Mouse (Mus musculus) MEL (cell line): ENCODE measurements around the gene Stag2. TPM values are rescaled to one million over a fixed set of nuclear protein-coding genes. Genes with fewer than 3 reads are reported as not detected.

ENCODE experiments used
- DNase-seq: peaks from one replicate; pipeline ENCODE4 v3.0.0; 2011; ENCODE audit warnings: low read depth, low spot score
- H3K27ac ChIP-seq: 2 replicates; pipeline ENCODE4 v1.5.1; 2012; ENCODE audit warnings: low read depth, mild to moderate bottlenecking, control low read depth, low read length, moderate library complexity; ENCODE audit not compliant: control insufficient read depth
- H3K27me3 ChIP-seq, 2 experiments: fragments of 150-350 bp in 1 of 2; sonication (generic) in 1 of 2; 2 replicates each; pipeline ENCODE4 v1.6.1; 2012; ENCODE audit warnings: low read length in 2 of 2, mild to moderate bottlenecking in 2 of 2, improper control_type of control experiment in 1 of 2, moderate library complexity in 1 of 2; ENCODE audit not compliant: insufficient read depth in 2 of 2, control insufficient read depth in 1 of 2
- H3K36me3 ChIP-seq, 2 experiments: 2 replicates each; pipeline ENCODE4 v1.6.1; 2012 to 2014; ENCODE audit warnings: low read length in 2 of 2, improper control_type of control experiment in 1 of 2, inconsistent platforms in 1 of 2, mild to moderate bottlenecking in 1 of 2; ENCODE audit not compliant: insufficient read depth in 2 of 2, control insufficient read depth in 1 of 2
- H3K4me1 ChIP-seq, 2 experiments: fragments of 150-350 bp in 1 of 2; sonication (generic) in 1 of 2; 2 replicates each; pipeline ENCODE4 v1.6.1; 2012; ENCODE audit warnings: low read length in 2 of 2, improper control_type of control experiment in 1 of 2, mild to moderate bottlenecking in 1 of 2; ENCODE audit not compliant: insufficient read depth in 2 of 2, control insufficient read depth in 1 of 2
- H3K4me3 ChIP-seq, 2 experiments: fragments of 150-350 bp in 1 of 2; sonication (generic) in 1 of 2; 2 replicates each; pipeline ENCODE4 v1.5.1; 2012; ENCODE audit warnings: low read depth in 2 of 2, low read length in 2 of 2, mild to moderate bottlenecking in 2 of 2, moderate library complexity in 2 of 2, control low read depth in 1 of 2, improper control_type of control experiment in 1 of 2; ENCODE audit not compliant: control insufficient read depth in 1 of 2, insufficient read depth in 1 of 2
- H3K79me2 ChIP-seq: 2 replicates; pipeline ENCODE4 v1.6.1; 2012; ENCODE audit warnings: mild to moderate bottlenecking, low read length, moderate library complexity; ENCODE audit not compliant: control insufficient read depth, poor library complexity, insufficient read depth
- H3K9ac ChIP-seq: 2 replicates; pipeline ENCODE4 v1.6.1; 2012; ENCODE audit warnings: low read depth, mild to moderate bottlenecking, control low read depth, low read length, moderate library complexity; ENCODE audit not compliant: control insufficient read depth, poor library complexity, severe bottlenecking
- H3K9me3 ChIP-seq: fragments of 150-350 bp; sonication (generic); replicated peaks from 2 replicates; pipeline ENCODE4 v1.6.1; 2012; ENCODE audit warnings: mild to moderate bottlenecking, low read length, improper control_type of control experiment, moderate library complexity; ENCODE audit not compliant: insufficient read depth
- CHD1 ChIP-seq: IDR thresholded peaks from 2 replicates; pipeline ENCODE4 v1.6.1; 2012; ENCODE audit warnings: low read depth, mild to moderate bottlenecking, inconsistent platforms, low read length, improper control_type of control experiment
- CTCF ChIP-seq, 3 experiments: IDR thresholded peaks in 2 of 3; conservative IDR thresholded peaks in 1 of 3; 2 replicates each; pipeline ENCODE4 v1.5.1; 2011 to 2012; ENCODE audit warnings: low read length in 3 of 3, low read depth in 2 of 3, mild to moderate bottlenecking in 2 of 3, improper control_type of control experiment in 1 of 3, inconsistent platforms in 1 of 3, mixed read lengths in 1 of 3, moderate library complexity in 1 of 3; ENCODE audit not compliant: control insufficient read depth in 1 of 3, insufficient read depth in 1 of 3, poor library complexity in 1 of 3, severe bottlenecking in 1 of 3
- E2F4 ChIP-seq: IDR thresholded peaks from 2 replicates; pipeline ENCODE4 v1.6.1; 2011; ENCODE audit warnings: low read depth, low read length, improper control_type of control experiment, borderline replicate concordance
- ELF1 ChIP-seq: IDR thresholded peaks from 2 replicates; pipeline ENCODE4 v1.6.1; 2014; ENCODE audit warnings: low read depth, mild to moderate bottlenecking, inconsistent platforms, low read length, improper control_type of control experiment, moderate library complexity
- ETS1 ChIP-seq: IDR thresholded peaks from 2 replicates; pipeline ENCODE4 v1.6.1; 2012; ENCODE audit warnings: low read depth, mild to moderate bottlenecking, inconsistent platforms, low read length, improper control_type of control experiment, moderate library complexity
- GABPA ChIP-seq: IDR thresholded peaks from 2 replicates; pipeline ENCODE4 v1.6.1; 2012; ENCODE audit warnings: low read depth, mild to moderate bottlenecking, inconsistent platforms, low read length, improper control_type of control experiment, moderate library complexity
- GATA1 ChIP-seq: IDR thresholded peaks from 2 replicates; pipeline ENCODE4 v1.6.1; 2011; ENCODE audit warnings: low read depth, low read length, improper control_type of control experiment
- HCFC1 ChIP-seq: IDR thresholded peaks from 2 replicates; pipeline ENCODE4 v1.6.1; 2012; ENCODE audit warnings: low read depth, mild to moderate bottlenecking, inconsistent platforms, low read length, improper control_type of control experiment, moderate library complexity
- KAT2A ChIP-seq: conservative IDR thresholded peaks from 2 replicates; pipeline ENCODE4 v1.6.1; 2012; ENCODE audit warnings: low read depth, low read length, improper control_type of control experiment, inconsistent platforms
- MAFK ChIP-seq: IDR thresholded peaks from 2 replicates; pipeline ENCODE4 v1.6.1; 2011; ENCODE audit warnings: low read depth, mild to moderate bottlenecking, low read length, improper control_type of control experiment, borderline replicate concordance
- MAX ChIP-seq: IDR thresholded peaks from 2 replicates; pipeline ENCODE4 v1.6.1; 2011; ENCODE audit warnings: low read length, improper control_type of control experiment
- MAZ ChIP-seq: IDR thresholded peaks from 2 replicates; pipeline ENCODE4 v1.6.1; 2012; ENCODE audit warnings: low read depth, mild to moderate bottlenecking, inconsistent platforms, low read length, improper control_type of control experiment
- MEF2A ChIP-seq: IDR thresholded peaks from 2 replicates; pipeline ENCODE4 v1.6.1; 2014; ENCODE audit warnings: low read depth, mild to moderate bottlenecking, inconsistent platforms, low read length, improper control_type of control experiment; ENCODE audit not compliant: poor library complexity, insufficient replicate concordance, severe bottlenecking; ENCODE audit errors: extremely low read depth
- MYC ChIP-seq: IDR thresholded peaks from 2 replicates; pipeline ENCODE4 v1.6.1; 2011; ENCODE audit warnings: low read depth, mild to moderate bottlenecking, low read length, improper control_type of control experiment, moderate library complexity
- NELFE ChIP-seq: IDR thresholded peaks from 2 replicates; pipeline ENCODE4 v1.6.1; 2011; ENCODE audit warnings: low read depth, low read length, improper control_type of control experiment
- POLR2A ChIP-seq, 2 experiments: IDR thresholded peaks; 2 replicates each; pipeline ENCODE4 v1.6.1; 2011 to 2012; ENCODE audit warnings: low read length in 2 of 2, mild to moderate bottlenecking in 2 of 2, control low read depth in 1 of 2, improper control_type of control experiment in 1 of 2, low read depth in 1 of 2, moderate library complexity in 1 of 2; ENCODE audit not compliant: control insufficient read depth in 1 of 2, insufficient read depth in 1 of 2, poor library complexity in 1 of 2
- POLR2AphosphoS2 ChIP-seq: IDR thresholded peaks from 2 replicates; pipeline ENCODE4 v1.6.1; 2011; ENCODE audit warnings: low read length, improper control_type of control experiment
- POLR2AphosphoS5 ChIP-seq: IDR thresholded peaks from 2 replicates; pipeline ENCODE4 v1.6.1; 2012; ENCODE audit warnings: low read depth, borderline replicate concordance, mild to moderate bottlenecking, inconsistent platforms, low read length, moderate library complexity, mixed read lengths
- RAD21 ChIP-seq: IDR thresholded peaks from 2 replicates; pipeline ENCODE4 v1.6.1; 2011; ENCODE audit warnings: mild to moderate bottlenecking, low read depth, low read length, improper control_type of control experiment
- RCOR1 ChIP-seq: IDR thresholded peaks from 2 replicates; pipeline ENCODE4 v1.6.1; 2012; ENCODE audit warnings: low read depth, mild to moderate bottlenecking, inconsistent platforms, low read length, improper control_type of control experiment
- SMC3 ChIP-seq: IDR thresholded peaks from 2 replicates; pipeline ENCODE4 v1.6.1; 2011; ENCODE audit warnings: low read depth, low read length, improper control_type of control experiment
- TAL1 ChIP-seq: IDR thresholded peaks from 2 replicates; pipeline ENCODE4 v1.6.1; 2012; ENCODE audit warnings: mild to moderate bottlenecking, inconsistent platforms, low read length, moderate library complexity, mixed read lengths
- TCF12 ChIP-seq: IDR thresholded peaks from 2 replicates; pipeline ENCODE4 v1.6.1; 2014; ENCODE audit warnings: low read depth, mild to moderate bottlenecking, inconsistent platforms, low read length, improper control_type of control experiment, moderate library complexity
- UBTF ChIP-seq: IDR thresholded peaks from 2 replicates; pipeline ENCODE4 v1.6.1; 2012; ENCODE audit warnings: low read depth, mild to moderate bottlenecking, inconsistent platforms, low read length, improper control_type of control experiment, moderate library complexity, borderline replicate concordance; ENCODE audit not compliant: insufficient read depth
- USF1 ChIP-seq: IDR thresholded peaks from 2 replicates; pipeline ENCODE4 v1.6.1; 2014; ENCODE audit warnings: low read depth, mild to moderate bottlenecking, inconsistent platforms, low read length, improper control_type of control experiment, moderate library complexity
- ZKSCAN1 ChIP-seq: IDR thresholded peaks from 2 replicates; pipeline ENCODE4 v1.6.1; 2012; ENCODE audit warnings: low read depth, mild to moderate bottlenecking, inconsistent platforms, low read length, improper control_type of control experiment, moderate library complexity
- ZMIZ1 ChIP-seq: IDR thresholded peaks from 2 replicates; pipeline ENCODE4 v1.6.1; 2012; ENCODE audit warnings: low read depth, mild to moderate bottlenecking, inconsistent platforms, low read length, improper control_type of control experiment, moderate library complexity
- polyA plus RNA-seq, 2 experiments: library from polyadenylated mRNA; stranded (reverse) in 1 of 2; unstranded in 1 of 2; fragments of >175 nt in 1 of 2; fragments of >200 nt in 1 of 2; gene quantifications; 2 replicates each; pipeline versions ENCODE4 v1.2.1 to v1.2.4; 2012; ENCODE audit warnings: low replicate concordance in 2 of 2, low read depth in 1 of 2; ENCODE audit not compliant: insufficient read length in 2 of 2, insufficient read depth in 1 of 2, missing spikeins in 1 of 2
- total RNA-seq: library from RNA; depleted of rRNA; stranded (reverse); fragments of 300-350 nt; gene quantifications from 2 replicates; pipeline ENCODE4 v1.2.3, GENCODE M21; 2012

Gene Stag2
- total and polyA plus RNA-seq, 3 experiments: 18.0 to 22.9 TPM; not detected in 1

GRCm38 (mm10) chrX:42290215-42290614 lies 141.1 kb downstream of the Stag2 start:
- H3K9me3 ChIP-seq: no peaks in the 10 kb centered on the region
- no peak overlapping the region for H3K9ac ChIP-seq
- TF ChIP-seq ELF1 (no peak), RCOR1 (no peak), GATA1 (no peak), POLR2AphosphoS5 (no peak), SMC3 (no peak), NELFE (no peak), MAZ (no peak), E2F4 (no peak), POLR2AphosphoS2 (no peak), POLR2A (IDR thresholded peaks at IDR 0.05; ENCODE audit: control insufficient read depth in 1 of 2, insufficient read depth in 1 of 2, low read depth in 1 of 2, low read length in 2 of 2, poor library complexity in 1 of 2) (no peak), ZKSCAN1 (no peak), MYC (no peak)
- H3K4me3 ChIP-seq: no peak overlapping the region
- no peaks in the 10 kb centered on the region for H3K4me1 ChIP-seq
- H3K27me3 ChIP-seq: no peaks in the 10 kb centered on the region
- DNase-seq: no peak
- H3K36me3 ChIP-seq: no peaks in the 10 kb centered on the region
- no peaks in the 10 kb centered on the region for H3K79me2 ChIP-seq
- H3K27ac ChIP-seq: no peak overlapping the region

GRCm38 (mm10) chrX:42315231-42315630 lies 166.1 kb downstream of the Stag2 start:
- no peak overlapping the region for H3K4me3 ChIP-seq
- H3K79me2 ChIP-seq: no peaks in the 10 kb centered on the region
- no peak for TF ChIP-seq MYC
- TF ChIP-seq KAT2A: no peak
- TF ChIP-seq HCFC1: no peak
- no peak for TF ChIP-seq NELFE
- TF ChIP-seq RAD21: no peak
- no peak for TF ChIP-seq MAX
- no peak for TF ChIP-seq ZMIZ1
- TF ChIP-seq TCF12: no peak
- no peak for TF ChIP-seq TAL1
- no peak for TF ChIP-seq UBTF
- no peak for TF ChIP-seq ETS1
- TF ChIP-seq RCOR1: no peak
- no peak for TF ChIP-seq MAFK
- TF ChIP-seq POLR2A (IDR thresholded peaks at IDR 0.05; ENCODE audit: control insufficient read depth in 1 of 2, insufficient read depth in 1 of 2, low read depth in 1 of 2, low read length in 2 of 2, poor library complexity in 1 of 2): no peak
- no peak for TF ChIP-seq POLR2AphosphoS2
- no peak for TF ChIP-seq CTCF (IDR thresholded peaks at IDR 0.05 in 2 of 3, conservative IDR thresholded peaks at IDR 0.05 in 1 of 3; ENCODE audit: control insufficient read depth in 1 of 3, insufficient read depth in 1 of 3, low read depth in 2 of 3, low read length in 3 of 3, poor library complexity in 1 of 3, severe bottlenecking in 1 of 3)
- TF ChIP-seq MEF2A: no peak
- no peak for TF ChIP-seq CHD1
- TF ChIP-seq USF1: no peak
- no peak for TF ChIP-seq GABPA
- H3K27me3 ChIP-seq: no peaks in the 10 kb centered on the region
- DNase-seq: no peak
- no peaks in the 10 kb centered on the region for H3K4me1 ChIP-seq
- no peak overlapping the region for H3K9ac ChIP-seq
- no peaks in the 10 kb centered on the region for H3K9me3 ChIP-seq
- H3K36me3 ChIP-seq: no peaks in the 10 kb centered on the region
- H3K27ac ChIP-seq: no peak overlapping the region
